Mouse (Mus musculus) gastrocnemius, adult 8-10 months (tissue): Measurements from ENCODE around the gene Lman1l. TPM values are rescaled to one million over a fixed set of nuclear protein-coding genes. Genes with fewer than 3 reads are reported as not detected.
A peak's percentile ranks its signal among the peaks of the same experiment; 100 is the strongest.

Experiments used
- DNase-seq, 2 experiments: peaks; one replicate each; pipeline ENCODE4 v3.0.0; 2022; ENCODE audit warnings: low spot score in 2 of 2
- total RNA-seq, 4 experiments: library from RNA; stranded (reverse); gene quantifications; 2 replicates each; pipeline ENCODE4 v1.2.4; 2022

Lman1l gene
- total RNA-seq, 4 experiments from 2014 or later, result not detected

- DNase-seq, result no peak
These were observed 35.6 kb downstream of the Lman1l start for GRCm38 (mm10) chr9:57584991-57585390.

DNA sequence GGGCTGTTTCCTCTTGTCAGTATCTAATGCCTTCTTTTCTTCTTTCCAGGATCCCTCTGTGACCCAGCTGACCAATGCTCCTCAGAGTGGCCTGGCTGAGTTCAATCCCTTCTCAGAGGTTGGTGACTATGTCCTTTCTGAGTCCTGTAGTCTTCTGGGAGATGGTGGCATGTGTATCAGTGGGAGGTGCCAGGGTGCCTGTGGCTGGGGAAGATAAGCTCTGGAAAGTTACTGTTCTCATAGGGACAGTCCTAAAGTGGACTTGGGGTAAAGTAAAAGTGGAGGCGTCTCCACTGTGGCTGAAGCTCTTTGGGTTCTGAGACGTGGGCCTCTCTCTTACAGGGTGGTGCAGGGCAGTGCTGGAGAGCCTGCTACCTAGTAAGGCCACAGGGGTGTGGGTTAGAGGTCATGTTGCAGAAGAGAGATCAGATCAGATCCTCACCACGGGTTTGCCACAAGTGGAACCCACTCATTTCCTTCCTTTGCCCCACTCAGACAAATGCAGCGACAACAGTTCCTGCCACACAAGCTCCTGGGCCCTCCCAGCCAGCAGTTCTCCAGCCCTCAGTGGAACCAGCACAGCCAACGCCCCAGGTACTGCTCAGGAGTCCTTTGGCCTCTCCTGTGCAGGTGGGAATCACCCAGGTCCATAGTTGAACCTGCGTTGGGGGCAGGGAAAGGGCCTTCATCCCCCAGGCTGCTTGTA, 43.3 kb downstream of the Lman1l start:
- no peak for DNase-seq

DNA sequence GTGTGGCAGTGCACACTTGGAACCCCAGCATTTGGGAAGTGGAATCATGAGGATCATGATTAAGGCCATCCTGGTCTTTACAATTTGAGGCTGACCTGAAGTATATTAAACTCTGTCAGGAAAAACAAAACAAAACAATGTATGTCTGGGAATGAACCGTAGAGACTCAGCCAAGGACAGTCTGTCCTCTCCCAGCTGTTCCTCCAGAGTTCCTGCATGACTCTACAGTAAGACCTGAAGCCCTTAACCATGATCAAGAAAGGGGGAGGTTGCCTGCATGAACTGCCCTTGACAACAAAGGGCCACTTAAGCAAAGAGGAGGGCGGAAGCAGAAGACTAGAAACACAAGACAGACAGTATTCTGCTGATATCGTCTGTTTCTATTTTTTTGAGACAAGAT, 45.0 kb downstream of the Lman1l start:
- DNase-seq, result no peak

GRCm38 (mm10) chr9:57574397-57574796, 46.2 kb downstream of the Lman1l start:
- no peak for DNase-seq

DNA sequence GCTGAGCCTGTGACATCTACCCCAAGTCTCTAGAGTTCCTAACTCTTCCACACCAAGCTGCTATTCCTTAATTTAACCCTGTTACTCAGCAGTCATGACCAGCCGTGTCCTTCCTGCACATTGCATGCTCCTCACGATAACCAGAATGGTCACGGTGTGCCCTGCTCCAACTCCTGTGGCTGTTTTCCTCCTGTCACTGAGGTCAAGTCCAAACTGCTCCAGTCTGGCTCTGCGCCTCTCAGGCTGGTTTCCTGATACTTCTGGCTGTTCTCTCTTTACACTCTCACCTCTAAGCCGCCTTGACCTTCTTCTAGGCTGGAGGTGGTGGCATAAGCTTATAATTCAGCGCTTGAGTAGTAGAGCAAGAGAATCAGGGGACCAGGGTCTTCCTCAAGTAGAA, 52.1 kb downstream of the Lman1l start:
- peak; percentile 63 to 64 for DNase-seq

DNA sequence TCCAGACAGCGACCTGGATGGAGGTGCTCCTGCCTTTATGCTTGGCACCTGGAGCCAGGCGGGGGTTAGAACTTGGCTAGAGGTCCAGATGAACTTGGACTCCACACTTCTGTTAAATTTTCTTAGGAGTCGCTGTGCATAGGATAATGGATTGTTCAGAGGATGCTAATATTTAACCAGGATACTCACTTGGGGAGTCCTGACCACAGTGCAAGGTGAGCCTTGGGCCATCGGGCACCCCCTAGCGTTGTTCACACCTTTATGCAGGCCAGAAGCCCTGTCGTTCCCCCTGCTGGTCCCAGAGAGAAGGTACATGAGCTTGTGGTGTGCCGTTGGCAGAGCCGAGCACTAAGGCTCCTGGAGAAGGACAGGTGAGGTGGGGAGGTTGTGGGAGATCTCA, 53.7 kb downstream of the Lman1l start:
- no peak for DNase-seq

GRCm38 (mm10) chr9:57565741-57566221, 54.8 kb downstream of the Lman1l start:
- DNase-seq, result no peak

DNA sequence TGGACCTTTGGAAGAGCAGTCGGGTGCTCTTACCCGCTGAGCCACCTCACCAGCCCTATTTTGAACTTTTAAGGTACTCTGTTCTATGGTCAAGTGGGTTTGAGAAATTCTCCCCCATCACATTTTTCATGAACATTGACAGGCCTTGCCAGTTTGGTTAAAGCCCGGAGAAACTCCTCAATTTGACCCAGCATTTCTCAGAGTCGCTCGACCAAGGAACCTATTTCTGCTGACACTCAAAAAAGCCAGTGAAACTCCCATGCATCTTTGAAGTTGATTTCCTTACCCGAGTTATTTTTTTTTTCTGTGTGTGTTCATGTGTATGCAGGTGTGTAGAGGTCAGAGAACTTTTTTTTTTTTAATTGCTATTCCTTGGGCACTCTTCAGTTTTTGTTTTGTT, 56.0 kb downstream of the Lman1l start:
- no peak for DNase-seq

- DNase-seq, result peak in 1 of 2 experiments; percentile 25
These were observed 57.6 kb downstream of the Lman1l start for GRCm38 (mm10) chr9:57562896-57563372.

- peak in 1 of 2 experiments; percentile 42 for DNase-seq
These were observed 58.9 kb downstream of the Lman1l start for GRCm38 (mm10) chr9:57561711-57562099.

- DNase-seq, result peak; percentile 90
These were observed 59.5 kb downstream of the Lman1l start, which contains the start of gene Scamp2 for GRCm38 (mm10) chr9:57560861-57561710. Gene Scamp2, plus strand, starts transcription at chr9:57560943.

DNA sequence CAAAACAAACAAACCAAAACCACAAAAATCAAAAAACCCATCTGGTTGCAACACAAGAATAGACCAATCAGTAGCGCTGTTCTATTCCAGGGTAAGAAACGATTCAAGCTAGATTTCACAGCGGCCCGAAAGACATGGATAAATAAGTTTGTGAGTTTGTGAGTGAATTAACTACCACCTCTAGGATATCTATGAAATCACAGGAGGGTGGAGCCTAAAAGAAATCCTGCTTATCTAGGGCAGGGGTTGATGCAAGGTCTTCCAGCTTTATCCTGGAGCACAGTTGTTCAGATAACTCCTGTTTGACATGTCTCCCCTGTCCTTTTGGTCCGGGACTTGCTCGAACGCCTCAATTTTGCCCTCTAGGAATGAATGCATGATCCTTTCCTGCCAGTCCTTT, 60.3 kb downstream of the Lman1l start:
- DNase-seq, result no peak

- DNase-seq, result no peak
These were observed 61.0 kb downstream of the Lman1l start for GRCm38 (mm10) chr9:57559568-57559967.

DNA sequence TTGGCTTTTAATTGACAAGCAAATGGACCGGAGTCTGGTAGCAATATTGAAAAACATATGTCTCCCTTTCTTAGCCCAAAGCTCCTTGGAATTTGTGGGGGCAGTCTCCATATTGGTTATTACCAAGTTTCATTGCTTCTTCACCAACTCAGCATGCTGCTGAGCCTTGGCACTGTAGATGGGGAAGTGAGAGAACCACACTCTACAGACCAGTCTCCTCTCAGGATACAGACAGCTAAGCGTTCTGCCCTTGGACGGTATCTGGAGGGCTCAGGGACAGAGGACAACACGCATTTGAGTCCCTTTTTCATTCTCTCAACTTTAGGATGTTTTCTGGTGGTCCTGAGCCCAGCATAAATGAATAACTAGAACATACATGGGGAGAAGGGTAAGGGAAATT, 61.9 kb downstream of the Lman1l start:
- no peak for DNase-seq

DNA sequence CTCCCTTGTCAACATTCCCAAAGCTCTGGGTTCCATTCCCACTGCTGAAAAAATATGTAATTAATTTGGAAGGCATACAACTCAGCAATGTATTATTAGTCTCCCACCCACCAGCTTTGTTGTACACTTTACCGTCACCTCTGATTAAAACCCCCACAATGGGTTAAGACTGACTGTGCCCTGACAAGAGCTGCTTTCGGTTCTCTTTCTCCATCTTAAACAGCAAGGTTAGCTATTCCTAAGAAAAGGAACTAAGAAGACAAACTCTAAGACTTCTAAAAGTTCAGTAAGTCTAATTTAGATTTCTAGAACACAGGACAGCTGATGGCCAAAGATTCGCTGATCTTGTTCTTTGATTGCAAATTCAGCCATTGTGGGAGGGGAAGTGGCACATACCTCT, 63.4 kb downstream of the Lman1l start:
- DNase-seq, result no peak

Other genes with a start within 250 kb of the Lman1l start
- gene Ppcdc, start 180.7 kb downstream of the Lman1l start, total RNA-seq, result 10 to 100 TPM in 1 of 4 experiments, 1 to 10 TPM in 3; 7.0 to 10.8 (median 7.6) TPM
- 1 to 10 TPM in 1 of 4 experiments, under 1 TPM in 3; 0.34 to 1.3 (median 0.76) TPM for gene Scamp5, start 152.7 kb downstream of the Lman1l start, total RNA-seq
- gene Rpp25, start 116.7 kb downstream of the Lman1l start, total RNA-seq, result not detected
- gene Cox5a, start 99.5 kb downstream of the Lman1l start, total RNA-seq, result 1,000 to 10,000 TPM; 1,141 to 1,247 (median 1,173) TPM
- gene Fam219b, start 83.2 kb downstream of the Lman1l start, total RNA-seq, result 1 to 10 TPM; 4.3 to 6.5 (median 5.5) TPM
- 10 to 100 TPM; 71.2 to 89.3 (median 74.4) TPM for gene Mpi, start 68.0 kb downstream of the Lman1l start, total RNA-seq
- gene Scamp2, start 59.8 kb downstream of the Lman1l start, total RNA-seq, result 10 to 100 TPM; 35.5 to 42.9 (median 37.1) TPM
- gene Ulk3, start 31.3 kb downstream of the Lman1l start, total RNA-seq, result 1 to 10 TPM; 3.3 to 4.8 (median 4.2) TPM
- not detected for gene Cplx3, start 14.5 kb downstream of the Lman1l start, total RNA-seq
- gene Csk, start 32.9 kb upstream of the Lman1l start, total RNA-seq, result 10 to 100 TPM in 1 of 4 experiments, 1 to 10 TPM in 3; 8.0 to 10.5 (median 8.8) TPM
- not detected for gene Cyp1a2, start 62.9 kb upstream of the Lman1l start, total RNA-seq
- under 1 TPM; 0.41 to 0.60 (median 0.52) TPM for gene Cyp1a1, start 67.2 kb upstream of the Lman1l start, total RNA-seq
- gene Edc3, start 87.8 kb upstream of the Lman1l start, total RNA-seq, result 1 to 10 TPM; 4.8 to 6.7 (median 6.3) TPM
- 10 to 100 TPM; 41.4 to 61.1 (median 44.6) TPM for gene Clk3, start 145.1 kb upstream of the Lman1l start, total RNA-seq
- 1 to 10 TPM; 3.1 to 6.0 (median 4.4) TPM for gene Arid3b, start 216.0 kb upstream of the Lman1l start, total RNA-seq